Mouse (Mus musculus): ENCODE data around the gene Chst2. TPM values are rescaled to one million over a fixed set of nuclear protein-coding genes. Genes with fewer than 3 reads are reported as not detected.

Gene Chst2
- 10 to 100 TPM; 53.2 to 63.3 TPM for total RNA-seq (2021)

- DNase-seq, result peak; percentile 91
- intact Hi-C loops (cut with DNase I), result loop anchor here (2.0 to 10.0 kb wide), 3 partner anchors 66 to 668 kb away; no protein-coding TSS in a partner anchor
Measured at GRCm38 (mm10) chr9:95406571-95407561, at the start of gene Chst2. Gene Chst2 (minus strand): TSS chr9:95406722.

- peak; percentile 27 for DNase-seq
- intact Hi-C loops (cut with DNase I), result no loop called here
Measured at GRCm38 (mm10) chr9:95451931-95452330, 45.4 kb upstream of the Chst2 start.

- intact Hi-C loops (cut with DNase I), result no loop called here
- no peak for DNase-seq
Measured at GRCm38 (mm10) chr9:95450586-95450985, 44.1 kb upstream of the Chst2 start.

- intact Hi-C loops (cut with DNase I), result no loop called here
- peak; percentile 48 for DNase-seq
Measured at GRCm38 (mm10) chr9:95442321-95442731, 35.8 kb upstream of the Chst2 start.

GRCm38 (mm10) chr9:95437883-95438282 lies 31.4 kb upstream of the Chst2 start:
- peak; percentile 27 for DNase-seq
- intact Hi-C loops (cut with DNase I), result no loop called here

GRCm38 (mm10) chr9:95436294-95436613 lies 29.7 kb upstream of the Chst2 start:
- DNase-seq, result no peak
- intact Hi-C loops (cut with DNase I), result no loop called here

GRCm38 (mm10) chr9:95435506-95436293 lies 29.2 kb upstream of the Chst2 start:
- intact Hi-C loops (cut with DNase I), result no loop called here
- DNase-seq, result no peak

- no peak for DNase-seq
- intact Hi-C loops (cut with DNase I), result no loop called here
Measured at GRCm38 (mm10) chr9:95428277-95428676, 21.8 kb upstream of the Chst2 start.

GRCm38 (mm10) chr9:95413911-95414310 lies 7.4 kb upstream of the Chst2 start:
- DNase-seq, result no peak
- intact Hi-C loops (cut with DNase I), result no loop called here

GRCm38 (mm10) chr9:95412047-95412446 lies 5.5 kb upstream of the Chst2 start:
- no peak for DNase-seq
- intact Hi-C loops (cut with DNase I), result no loop called here

GRCm38 (mm10) chr9:95407586-95408220 lies 1.2 kb upstream of the Chst2 start:
- intact Hi-C loops (cut with DNase I), result loop anchor here (2.0 to 10.0 kb wide), 3 partner anchors 65 to 669 kb away; no protein-coding TSS in a partner anchor
- DNase-seq, result peak; percentile 26

GRCm38 (mm10) chr9:95405946-95406570 lies 464 bp downstream of the Chst2 start:
- peak; percentile 31 for DNase-seq
- intact Hi-C loops (cut with DNase I), result loop anchor here (2.0 to 10.0 kb wide), 3 partner anchors 67 to 667 kb away; no protein-coding TSS in a partner anchor

- peak; percentile 78 for DNase-seq
- intact Hi-C loops (cut with DNase I), result loop anchor here (10.0 kb wide), 1 partner anchor 331 kb away; no protein-coding TSS in a partner anchor
Measured at GRCm38 (mm10) chr9:95405511-95405945, 994 bp downstream of the Chst2 start.

GRCm38 (mm10) chr9:95404811-95405465 lies 1.6 kb downstream of the Chst2 start:
- no peak for DNase-seq
- intact Hi-C loops (cut with DNase I), result loop anchor here (10.0 kb wide), 1 partner anchor 330 kb away; no protein-coding TSS in a partner anchor

- intact Hi-C loops (cut with DNase I), result loop anchor here (10.0 kb wide), 1 partner anchor 327 kb away; no protein-coding TSS in a partner anchor
- DNase-seq, result no peak
Measured at GRCm38 (mm10) chr9:95401686-95402085, 4.8 kb downstream of the Chst2 start.

GRCm38 (mm10) chr9:95392011-95392410 lies 14.5 kb downstream of the Chst2 start:
- intact Hi-C loops (cut with DNase I), result no loop called here
- no peak for DNase-seq

- intact Hi-C loops (cut with DNase I), result no loop called here
Measured at GRCm38 (mm10) chr9:95389956-95390355, 16.6 kb downstream of the Chst2 start.

GRCm38 (mm10) chr9:95387881-95388380 lies 18.6 kb downstream of the Chst2 start:
- intact Hi-C loops (cut with DNase I), result no loop called here
- DNase-seq, result no peak

More at GRCm38 (mm10) chr9:95389956-95390355, 16.6 kb downstream of the Chst2 start:
- no peak for DNase-seq

GRCm38 (mm10) chr9:95375966-95376365 lies 30.6 kb downstream of the Chst2 start:
- intact Hi-C loops (cut with DNase I), result no loop called here
- peak; percentile 8 for DNase-seq

Data from left cerebral cortex, postnatal 4 days (tissue).